Mouse (Mus musculus) stomach, postnatal 0 days (tissue): Measurements from ENCODE around the gene Adad1. TPM values are rescaled to one million over a fixed set of nuclear protein-coding genes. Genes with fewer than 3 reads are reported as not detected.

Source experiments
- ATAC-seq: fragments of 200-750 bp; cut with Nextera tagmentation; 2 replicates; pipeline ENCODE4 v1.8.0; 2017; ENCODE audit not compliant: low FRiP score, low TSS enrichment
- DNase-seq: peaks from one replicate; pipeline ENCODE4 v3.0.0-alpha.2; 2016; ENCODE audit warnings: low spot score
- H3K27ac ChIP-seq: fragments of 300-500 bp; sonication (generic); replicated peaks from 2 replicates; pipeline ENCODE4 v1.5.1; 2014; ENCODE audit warnings: mild to moderate bottlenecking, control low read depth
- H3K27me3 ChIP-seq: fragments of 300-500 bp; sonication (generic); 2 replicates; pipeline ENCODE4 v1.6.1; 2014; ENCODE audit warnings: low read length; ENCODE audit not compliant: control insufficient read depth, insufficient read depth
- H3K36me3 ChIP-seq: fragments of 300-500 bp; sonication (generic); 2 replicates; pipeline ENCODE4 v1.6.1; 2014; ENCODE audit warnings: low read length, mixed read lengths; ENCODE audit not compliant: control insufficient read depth, insufficient read depth
- H3K4me1 ChIP-seq: fragments of 300-500 bp; sonication (generic); replicated peaks from 2 replicates; pipeline ENCODE4 v1.6.1; 2014; ENCODE audit warnings: antibody characterized with exemption; ENCODE audit not compliant: control insufficient read depth, insufficient read depth
- H3K4me2 ChIP-seq: fragments of 300-500 bp; sonication (generic); replicated peaks from 2 replicates; pipeline ENCODE4 v1.6.1; 2014; ENCODE audit warnings: low read depth, mild to moderate bottlenecking, control low read depth, moderate library complexity
- H3K4me3 ChIP-seq: fragments of 300-500 bp; sonication (generic); 2 replicates; pipeline ENCODE4 v1.5.1; 2014; ENCODE audit warnings: low read depth, low read length, control low read depth
- H3K9ac ChIP-seq: fragments of 300-500 bp; sonication (generic); 2 replicates; pipeline ENCODE4 v1.6.1; 2014; ENCODE audit warnings: mild to moderate bottlenecking, low read length, control low read depth, mixed read lengths
- H3K9me3 ChIP-seq: fragments of 300-500 bp; sonication (generic); 2 replicates; pipeline ENCODE4 v1.6.1; 2016; ENCODE audit warnings: low read length; ENCODE audit not compliant: control insufficient read depth
- CTCF ChIP-seq: IDR thresholded peaks from 2 replicates; pipeline ENCODE4 v1.5.1; 2016; ENCODE audit warnings: antibody characterized with exemption, low read depth, mild to moderate bottlenecking, moderate library complexity
- EP300 ChIP-seq: optimal IDR thresholded peaks from 2 replicates; pipeline ENCODE3; 2016; ENCODE audit warnings: antibody characterized with exemption
- WGBS: fragments of 180-500 bp; shearing (Covaris S2); extraction: QIAGEN DNeasy Blood & Tissue Kit; methylation state at CpG from one replicate; pipeline ENCODE4 v1.1.7; 2014; 5-methylcytosine and 5-hydroxymethylcytosine counted together
- polyA plus RNA-seq: library from polyadenylated mRNA; unstranded; fragments of >200 nt; fragmentation: Nextera tagmentation; extraction: Ambion mirVana; gene quantifications from 2 replicates; pipeline ENCODE4 v1.2.1, GENCODE M21; 2015

The Adad1 gene
- polyA plus RNA-seq, 1 experiment from 2014 or later: 0.28 TPM

GRCm38 (mm10) chr3:37090721-37091120 lies 27.4 kb downstream of the Adad1 start:
- TF ChIP-seq CTCF (no peak), EP300 (no peak)
- H3K27ac ChIP-seq: no peak overlapping the region
- no peak overlapping the region for H3K4me2 ChIP-seq
- no peaks in the 10 kb centered on the region for H3K36me3 ChIP-seq
- no peaks in the 10 kb centered on the region for H3K27me3 ChIP-seq
- H3K4me1 ChIP-seq: no peaks in the 10 kb centered on the region
- H3K4me3 ChIP-seq: no peak overlapping the region
- no peak for ATAC-seq
- DNase-seq: no peak
- H3K9ac ChIP-seq: no peak overlapping the region
- no peaks in the 10 kb centered on the region for H3K9me3 ChIP-seq

- no peak for ATAC-seq
Observed at GRCm38 (mm10) chr3:37125655-37126054, 62.3 kb downstream of the Adad1 start, which contains the start of gene Il2. TSS of gene Il2 (minus strand) at chr3:37125959.

GRCm38 (mm10) chr3:37126162-37126561 lies 62.8 kb downstream of the Adad1 start:
- H3K9me3 ChIP-seq: no peaks in the 10 kb centered on the region
- H3K27me3 ChIP-seq: no peaks in the 10 kb centered on the region
- no peaks in the 10 kb centered on the region for H3K4me1 ChIP-seq
- DNase-seq (no peak), ATAC-seq (no peak)
- TF ChIP-seq CTCF: no peak
- TF ChIP-seq EP300: no peak
- WGBS: 51% methylated on average over 4 of the region's 4 CpGs
- no peak overlapping the region for H3K27ac ChIP-seq
- no peak overlapping the region for H3K9ac ChIP-seq
- H3K36me3 ChIP-seq: no peaks in the 10 kb centered on the region
- H3K4me3 ChIP-seq: no peak overlapping the region
- H3K4me2 ChIP-seq: no peak overlapping the region

More at GRCm38 (mm10) chr3:37125655-37126054, 62.3 kb downstream of the Adad1 start, which contains the start of gene Il2:
- Histone ChIP-seq H3K4me2 (no peak within 1 kb of the TSS), H3K4me3 (no peak within 1 kb of the TSS), H3K27ac (no peak within 1 kb of the TSS), H3K4me1 (no peaks in the 10 kb centered on the region), H3K9me3 (no peaks in the 10 kb centered on the region), H3K27me3 (no peaks in the 10 kb centered on the region), H3K9ac (no peak within 1 kb of the TSS), H3K36me3 (no peaks in the 10 kb centered on the region)
- TF ChIP-seq EP300 (no peak), CTCF (no peak)
- DNase-seq: no peak
- 84% methylated on average over 4 of the region's 4 CpGs for WGBS

- H3K4me3 ChIP-seq: no peak overlapping the region
- no peak overlapping the region for H3K4me2 ChIP-seq
- H3K9me3 ChIP-seq: no peaks in the 10 kb centered on the region
- peak; percentile 54; the same call in 1 of the 2 replicates for ATAC-seq
- TF ChIP-seq CTCF: no peak
- TF ChIP-seq EP300: no peak
- no peak overlapping the region for H3K27ac ChIP-seq
- DNase-seq: no peak
- H3K36me3 ChIP-seq: no peaks in the 10 kb centered on the region
- H3K4me1 ChIP-seq: no peaks in the 10 kb centered on the region
- 49% methylated on average over 4 of the region's 4 CpGs for WGBS
- H3K9ac ChIP-seq: no peak overlapping the region
- no peaks in the 10 kb centered on the region for H3K27me3 ChIP-seq
Observed at GRCm38 (mm10) chr3:37128269-37128668, 64.9 kb downstream of the Adad1 start.

- no peaks in the 10 kb centered on the region for H3K36me3 ChIP-seq
- 34% methylated on average over 2 of the region's 2 CpGs for WGBS
- no peaks in the 10 kb centered on the region for H3K27me3 ChIP-seq
- H3K4me1 ChIP-seq: no peaks in the 10 kb centered on the region
- no peak overlapping the region for H3K4me3 ChIP-seq
- TF ChIP-seq CTCF: no peak
- no peak for DNase-seq
- H3K9me3 ChIP-seq: no peaks in the 10 kb centered on the region
- no peak overlapping the region for H3K4me2 ChIP-seq
- no peak overlapping the region for H3K9ac ChIP-seq
- ATAC-seq: no peak
- no peak overlapping the region for H3K27ac ChIP-seq
Observed at GRCm38 (mm10) chr3:37129063-37129462, 65.7 kb downstream of the Adad1 start.

GRCm38 (mm10) chr3:37137231-37137630 lies 73.9 kb downstream of the Adad1 start:
- H3K27ac ChIP-seq: no peak overlapping the region
- no peaks in the 10 kb centered on the region for H3K36me3 ChIP-seq
- no peak overlapping the region for H3K9ac ChIP-seq
- WGBS: 29% methylated on average over 4 of the region's 4 CpGs
- H3K4me3 ChIP-seq: no peak overlapping the region
- H3K4me1 ChIP-seq: no peaks in the 10 kb centered on the region
- H3K9me3 ChIP-seq: no peaks in the 10 kb centered on the region
- ATAC-seq (no peak), DNase-seq (no peak)
- H3K27me3 ChIP-seq: no peaks in the 10 kb centered on the region
- no peak for TF ChIP-seq CTCF
- TF ChIP-seq EP300: no peak
- H3K4me2 ChIP-seq: no peak overlapping the region
